Mouse (Mus musculus): Measurements from ENCODE around the gene Tmem223. TPM values are rescaled to one million over a fixed set of nuclear protein-coding genes. Genes with fewer than 3 reads are reported as not detected.

Gene Tmem223
- polyA plus RNA-seq, 1 experiment from 2014 or later: 270 TPM

- Histone ChIP-seq H3K4me2 (ENCODE audit: low read length) (peak overlapping the region; percentile 79), H3K4me3 (replicated peaks; ENCODE audit: low read depth, low read length) (peak overlapping the region; percentile 98), H3K9me3 (ENCODE audit: control insufficient read depth, low read length) (no peaks in the 10 kb centered on the region), H3K27me3 (ENCODE audit: control insufficient read depth, insufficient read depth, low read length) (no peaks in the 10 kb centered on the region), H3K4me1 (ENCODE audit: control insufficient read depth, insufficient read depth, low read length) (peaks cover 37% of the 10 kb centered on the region), H3K9ac (replicated peaks; ENCODE audit: low read length) (peak overlapping the region; percentile 92), H3K36me3 (ENCODE audit: control insufficient read depth, insufficient read depth, low read length) (peaks cover 41% of the 10 kb centered on the region), H3K27ac (replicated peaks; ENCODE audit: low read depth, low read length) (peak overlapping the region; percentile 94)
- under 1% methylated on average over 48 of the region's 48 CpGs for WGBS
- DNase-seq (no peak), ATAC-seq (ENCODE audit: low FRiP score, low TSS enrichment) (peak; percentile 15)
Observed at GRCm38 (mm10) chr19:8820424-8820956, 49.7 kb downstream of the Tmem223 start.

- peak overlapping the region; percentile 98 for H3K4me3 ChIP-seq (replicated peaks; ENCODE audit: low read depth, low read length)
- H3K9ac ChIP-seq (replicated peaks; ENCODE audit: low read length): peak overlapping the region; percentile 92
- 2% methylated on average over 7 of the region's 7 CpGs for WGBS
- no peak overlapping the region for H3K27ac ChIP-seq (replicated peaks; ENCODE audit: low read depth, low read length)
- peaks cover 43% of the 10 kb centered on the region for H3K36me3 ChIP-seq (ENCODE audit: control insufficient read depth, insufficient read depth, low read length)
- H3K4me1 ChIP-seq (ENCODE audit: control insufficient read depth, insufficient read depth, low read length): peaks cover 37% of the 10 kb centered on the region
- H3K9me3 ChIP-seq (ENCODE audit: control insufficient read depth, low read length): no peaks in the 10 kb centered on the region
- ATAC-seq (ENCODE audit: low FRiP score, low TSS enrichment): no peak
- H3K4me2 ChIP-seq (ENCODE audit: low read length): peak overlapping the region; percentile 79
- DNase-seq: no peak
- no peaks in the 10 kb centered on the region for H3K27me3 ChIP-seq (ENCODE audit: control insufficient read depth, insufficient read depth, low read length)
Observed at GRCm38 (mm10) chr19:8821146-8821545, 50.4 kb downstream of the Tmem223 start.

Small RNAs within 50 kb of the gene (microRNA-seq; reads per million reads assigned to microRNA genes)
- not detected for gene Mir6992

Other genes with a start within 250 kb of the Tmem223 start
- gene Slc22a8, start 179.7 kb upstream of the Tmem223 start, polyA plus RNA-seq (2014; fragmentation: Nextera tagmentation; extraction: Ambion mirVana): 4.5 and 6.4 TPM in 2 replicates
- gene Slc22a6, start 153.0 kb upstream of the Tmem223 start, polyA plus RNA-seq (2014; fragmentation: Nextera tagmentation; extraction: Ambion mirVana): 8.0 TPM in 1 of 2 replicates, not detected in the other
- gene Chrm1, start 107.2 kb upstream of the Tmem223 start, polyA plus RNA-seq (2014; fragmentation: Nextera tagmentation; extraction: Ambion mirVana): 0.19 and 0.45 TPM in 2 replicates
- 157 TPM in 2 replicates for gene Slc3a2, start 47.6 kb upstream of the Tmem223 start, polyA plus RNA-seq (2014; fragmentation: Nextera tagmentation; extraction: Ambion mirVana)
- 89.1 and 95.7 TPM in 2 replicates for gene Wdr74, start 35.2 kb upstream of the Tmem223 start, polyA plus RNA-seq (2014; fragmentation: Nextera tagmentation; extraction: Ambion mirVana)
- 0.97 and 1.1 TPM in 2 replicates for gene 1700092M07Rik, start 30.3 kb upstream of the Tmem223 start, polyA plus RNA-seq (2014; fragmentation: Nextera tagmentation; extraction: Ambion mirVana)
- gene Stx5a, start 29.6 kb upstream of the Tmem223 start, polyA plus RNA-seq (2014; fragmentation: Nextera tagmentation; extraction: Ambion mirVana): 102 and 110 TPM in 2 replicates
- gene Nxf1, start 13.9 kb upstream of the Tmem223 start, polyA plus RNA-seq (2014; fragmentation: Nextera tagmentation; extraction: Ambion mirVana): 146 and 171 TPM in 2 replicates
- gene Tmem179b, start 3.5 kb downstream of the Tmem223 start, polyA plus RNA-seq (2014; fragmentation: Nextera tagmentation; extraction: Ambion mirVana): 24.8 and 32.4 TPM in 2 replicates
- 18.0 and 21.0 TPM in 2 replicates for gene Taf6l, start 15.4 kb downstream of the Tmem223 start, polyA plus RNA-seq (2014; fragmentation: Nextera tagmentation; extraction: Ambion mirVana)
- gene Polr2g, start 27.6 kb downstream of the Tmem223 start, polyA plus RNA-seq (2014; fragmentation: Nextera tagmentation; extraction: Ambion mirVana): 156 and 165 TPM in 2 replicates
- gene Zbtb3, start 31.6 kb downstream of the Tmem223 start, polyA plus RNA-seq (2014; fragmentation: Nextera tagmentation; extraction: Ambion mirVana): 7.2 and 7.9 TPM in 2 replicates
- 37.5 and 55.8 TPM in 2 replicates for gene Ttc9c, start 48.3 kb downstream of the Tmem223 start, polyA plus RNA-seq (2014; fragmentation: Nextera tagmentation; extraction: Ambion mirVana)
- 8.8 and 9.6 TPM in 2 replicates for gene Hnrnpul2, start 49.0 kb downstream of the Tmem223 start, polyA plus RNA-seq (2014; fragmentation: Nextera tagmentation; extraction: Ambion mirVana)
- gene AC129217.1, start 58.8 kb downstream of the Tmem223 start, polyA plus RNA-seq (2014; fragmentation: Nextera tagmentation; extraction: Ambion mirVana): not detected in 2 replicates
- 78.2 and 98.7 TPM in 2 replicates for gene Bscl2, start 66.5 kb downstream of the Tmem223 start, polyA plus RNA-seq (2014; fragmentation: Nextera tagmentation; extraction: Ambion mirVana)
- gene Gng3, start 68.2 kb downstream of the Tmem223 start, polyA plus RNA-seq (2014; fragmentation: Nextera tagmentation; extraction: Ambion mirVana): 466 and 598 TPM in 2 replicates
- gene Lrrn4cl, start 79.8 kb downstream of the Tmem223 start, polyA plus RNA-seq (2014; fragmentation: Nextera tagmentation; extraction: Ambion mirVana): 0.28 and 0.62 TPM in 2 replicates
- 139 and 154 TPM in 2 replicates for gene Ubxn1, start 100.5 kb downstream of the Tmem223 start, polyA plus RNA-seq (2014; fragmentation: Nextera tagmentation; extraction: Ambion mirVana)
- gene Uqcc3, start 109.9 kb downstream of the Tmem223 start, polyA plus RNA-seq (2014; fragmentation: Nextera tagmentation; extraction: Ambion mirVana): 61.3 and 62.6 TPM in 2 replicates
- gene Lbhd1, start 112.7 kb downstream of the Tmem223 start, polyA plus RNA-seq (2014; fragmentation: Nextera tagmentation; extraction: Ambion mirVana): 34.9 and 38.0 TPM in 2 replicates
- not detected in 2 replicates for gene Gm49403, start 112.9 kb downstream of the Tmem223 start, polyA plus RNA-seq (2014; fragmentation: Nextera tagmentation; extraction: Ambion mirVana)
- gene 1810009A15Rik, start 117.9 kb downstream of the Tmem223 start, polyA plus RNA-seq (2014; fragmentation: Nextera tagmentation; extraction: Ambion mirVana): 40.4 and 43.1 TPM in 2 replicates
- 0.30 TPM in 1 of 2 replicates, not detected in the other for gene Gm49416, start 117.9 kb downstream of the Tmem223 start, polyA plus RNA-seq (2014; fragmentation: Nextera tagmentation; extraction: Ambion mirVana)
- 28.2 and 31.1 TPM in 2 replicates for gene Ints5, start 122.0 kb downstream of the Tmem223 start, polyA plus RNA-seq (2014; fragmentation: Nextera tagmentation; extraction: Ambion mirVana)
- gene Ganab, start 127.1 kb downstream of the Tmem223 start, polyA plus RNA-seq (2014; fragmentation: Nextera tagmentation; extraction: Ambion mirVana): 59.0 and 83.3 TPM in 2 replicates
- 75.0 and 83.5 TPM in 2 replicates for gene B3gat3, start 149.4 kb downstream of the Tmem223 start, polyA plus RNA-seq (2014; fragmentation: Nextera tagmentation; extraction: Ambion mirVana)
- gene Rom1, start 158.4 kb downstream of the Tmem223 start, polyA plus RNA-seq (2014; fragmentation: Nextera tagmentation; extraction: Ambion mirVana): 1.4 TPM in 2 replicates
- 4.3 and 5.5 TPM in 2 replicates for gene Eml3, start 158.6 kb downstream of the Tmem223 start, polyA plus RNA-seq (2014; fragmentation: Nextera tagmentation; extraction: Ambion mirVana)
- gene Mta2, start 170.9 kb downstream of the Tmem223 start, polyA plus RNA-seq (2014; fragmentation: Nextera tagmentation; extraction: Ambion mirVana): 38.0 and 62.2 TPM in 2 replicates
- 20.0 and 25.0 TPM in 2 replicates for gene Tut1, start 182.9 kb downstream of the Tmem223 start, polyA plus RNA-seq (2014; fragmentation: Nextera tagmentation; extraction: Ambion mirVana)
- 308 and 311 TPM in 2 replicates for gene Eef1g, start 196.0 kb downstream of the Tmem223 start, polyA plus RNA-seq (2014; fragmentation: Nextera tagmentation; extraction: Ambion mirVana)
- gene Ahnak, start 218.3 kb downstream of the Tmem223 start, polyA plus RNA-seq (2014; fragmentation: Nextera tagmentation; extraction: Ambion mirVana): 1.2 and 4.2 TPM in 2 replicates

Data from midbrain, embryonic 14.5 days (tissue).